Mouse (Mus musculus) left cerebral cortex, adult 9 months (tissue): ENCODE measurements at regions not wholly inside any gene's neighbourhood (a gene's known extent, or its start where the extent isn't known, plus 50 kb on each side); places are given as distances from the start of the nearest gene placed in this dataset.
A peak's percentile ranks its signal among the peaks of the same experiment; 100 is the strongest.

ENCODE experiments used
- DNase-seq, 2 experiments: peaks; one replicate each; pipeline ENCODE4 v3.0.0; 2022; ENCODE audit warnings: low spot score in 2 of 2

DNA sequence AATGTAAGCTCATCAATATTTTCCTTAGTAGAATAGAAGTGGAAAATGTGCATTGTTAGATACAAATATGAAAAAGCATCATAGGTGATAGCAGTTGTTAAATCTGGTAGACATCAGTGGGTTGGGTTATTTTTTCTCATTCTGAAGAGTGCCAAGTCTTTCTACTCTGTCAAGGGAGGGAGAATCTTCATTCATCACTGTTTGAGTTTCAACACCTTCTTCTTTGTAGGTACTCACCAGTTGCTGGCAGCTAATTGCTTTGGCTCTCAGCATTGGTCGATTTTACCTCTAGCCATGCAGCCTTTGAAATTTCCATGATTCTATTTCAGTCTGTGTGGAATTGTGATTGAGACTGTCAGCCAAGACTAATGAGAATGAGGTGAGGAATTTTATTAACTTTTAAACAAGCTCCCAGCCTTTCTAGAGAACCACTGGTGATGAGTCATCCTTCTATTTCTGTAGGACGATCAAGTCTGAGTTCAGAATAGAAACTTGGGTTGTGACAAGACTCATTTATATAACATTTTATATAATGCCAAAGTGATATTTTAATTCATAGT, 590.3 kb downstream of the Gabrg1 start:
- peak; percentile 30 to 61 for DNase-seq
